Mouse (Mus musculus) macrophage (primary cell): Measurements from ENCODE around the gene Med11. TPM values are rescaled to one million over a fixed set of nuclear protein-coding genes. Genes with fewer than 3 reads are reported as not detected.

ENCODE experiments used
- polyA plus RNA-seq: library from polyadenylated mRNA; stranded (reverse); fragments of 250-400 nt; gene quantifications from 3 replicates; pipeline ENCODE4 v1.2.4, GENCODE M21; 2018; ENCODE audit warnings: inconsistent platforms

Gene Med11
- polyA plus RNA-seq, 1 experiment from 2014 or later = 29.8 TPM

Other genes starting within 250 kb of the Med11 start
- not detected in 3 replicates for gene Slc16a11, start 239.2 kb upstream of the Med11 start, polyA plus RNA-seq
- gene Slc16a13, start 230.9 kb upstream of the Med11 start, polyA plus RNA-seq = 7.4 to 12.5 TPM (median 10.7 TPM) in 3 replicates
- gene Bcl6b, start 222.1 kb upstream of the Med11 start, polyA plus RNA-seq = 0.14 TPM in 1 of 3 replicates, not detected in the others
- gene 0610010K14Rik, start 214.0 kb upstream of the Med11 start, polyA plus RNA-seq = 55.0 to 61.6 TPM (median 59.2 TPM) in 3 replicates
- gene Gm21988, start 212.1 kb upstream of the Med11 start, polyA plus RNA-seq = 2.6 to 6.0 TPM (median 4.8 TPM) in 3 replicates
- gene Rnasek, start 212.1 kb upstream of the Med11 start, polyA plus RNA-seq = 534 to 573 TPM (median 562 TPM) in 3 replicates
- 0.09 to 0.95 TPM (median 0.17 TPM) in 3 replicates for gene Alox12, start 196.6 kb upstream of the Med11 start, polyA plus RNA-seq
- gene Alox12e, start 129.3 kb upstream of the Med11 start, polyA plus RNA-seq = not detected in 3 replicates
- not detected in 3 replicates for gene Alox15, start 99.9 kb upstream of the Med11 start, polyA plus RNA-seq
- 16.8 to 21.8 TPM (median 20.3 TPM) in 3 replicates for gene Pelp1, start 41.9 kb upstream of the Med11 start, polyA plus RNA-seq
- gene Arrb2, start 19.3 kb upstream of the Med11 start, polyA plus RNA-seq = 230 to 319 TPM (median 312 TPM) in 3 replicates
- gene Zmynd15, start 7.5 kb downstream of the Med11 start, polyA plus RNA-seq = 2.4 to 5.2 TPM (median 4.4 TPM) in 3 replicates
- gene Cxcl16, start 8.1 kb downstream of the Med11 start, polyA plus RNA-seq = 84.4 to 133 TPM (median 111 TPM) in 3 replicates
- 2.7 to 4.1 TPM in 2 of 3 replicates, not detected in the other for gene Tm4sf5, start 53.3 kb downstream of the Med11 start, polyA plus RNA-seq
- not detected in 3 replicates for gene Vmo1, start 62.7 kb downstream of the Med11 start, polyA plus RNA-seq
- not detected in 3 replicates for gene Gltpd2, start 67.3 kb downstream of the Med11 start, polyA plus RNA-seq
- gene Psmb6, start 73.4 kb downstream of the Med11 start, polyA plus RNA-seq = 305 to 399 TPM (median 395 TPM) in 3 replicates
- gene Gm40193, start 81.0 kb downstream of the Med11 start, polyA plus RNA-seq = not detected in 3 replicates
- 19.1 to 36.3 TPM (median 25.0 TPM) in 3 replicates for gene Pld2, start 88.1 kb downstream of the Med11 start, polyA plus RNA-seq
- 23.4 to 63.5 TPM (median 51.1 TPM) in 3 replicates for gene Mink1, start 111.0 kb downstream of the Med11 start, polyA plus RNA-seq
- not detected in 3 replicates for gene 4930544D05Rik, start 163.9 kb downstream of the Med11 start, polyA plus RNA-seq
- gene Chrne, start 167.3 kb downstream of the Med11 start, polyA plus RNA-seq = not detected in 3 replicates
- 0.09 to 2.0 TPM (median 0.28 TPM) in 3 replicates for gene Gp1ba, start 187.2 kb downstream of the Med11 start, polyA plus RNA-seq
- 11.6 to 41.2 TPM (median 23.9 TPM) in 3 replicates for gene Rnf167, start 195.3 kb downstream of the Med11 start, polyA plus RNA-seq
- 53.0 to 112 TPM (median 103 TPM) in 3 replicates for gene Slc25a11, start 195.6 kb downstream of the Med11 start, polyA plus RNA-seq
- gene Pfn1, start 202.7 kb downstream of the Med11 start, polyA plus RNA-seq = 1,563 to 2,873 TPM (median 2,872 TPM) in 3 replicates
- gene Eno3, start 205.3 kb downstream of the Med11 start, polyA plus RNA-seq = 3.0 to 5.4 TPM (median 4.8 TPM) in 3 replicates
- 72.0 to 176 TPM (median 83.0 TPM) in 3 replicates for gene Spag7, start 217.5 kb downstream of the Med11 start, polyA plus RNA-seq
- gene Camta2, start 236.2 kb downstream of the Med11 start, polyA plus RNA-seq = 35.3 to 53.1 TPM (median 41.4 TPM) in 3 replicates
- gene Inca1, start 248.2 kb downstream of the Med11 start, polyA plus RNA-seq = 0.32 to 0.85 TPM (median 0.36 TPM) in 3 replicates
- gene Kif1c, start 248.6 kb downstream of the Med11 start, polyA plus RNA-seq = 60.6 to 75.9 TPM (median 62.3 TPM) in 3 replicates